In the genomic region with DNA sequence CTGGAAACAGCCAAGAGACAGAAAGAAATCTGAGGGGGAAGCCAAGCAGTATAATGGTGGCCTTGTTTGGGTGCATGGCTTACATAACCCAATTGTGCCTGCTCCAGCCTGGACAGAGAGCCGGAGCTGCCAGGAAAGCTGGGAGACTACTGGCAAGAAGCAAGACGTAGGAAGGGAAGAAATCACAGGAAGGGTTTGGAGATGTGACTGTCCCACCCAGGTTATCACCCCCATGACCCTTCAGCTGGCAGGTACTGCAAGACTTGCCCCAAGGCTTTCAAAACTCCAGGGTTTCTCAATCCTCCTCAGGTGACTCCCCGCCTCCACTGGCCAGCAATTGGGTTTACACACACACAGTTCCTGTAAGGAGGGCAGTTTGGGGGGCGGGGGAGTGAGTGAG, we compare ENCODE assay signal across 11 mouse cellular contexts. TPM values are rescaled to one million over a fixed set of nuclear protein-coding genes. Genes with fewer than 3 reads are reported as not detected.
DNase-seq lines count a peak whose midpoint lies in the region; ATAC-seq and TF ChIP-seq lines count a peak whose summit lies in the region.
"Had no signal": no experiment of that assay in that cellular context is flagged by ENCODE, and none has a peak within 500 bp of the region (broad histone marks: within the 10 kb centered on the region; RNA-seq: fewer than 3 reads in every experiment).

TSS of gene Chil1 (plus strand) at position 152 of the 400 bp plus-strand sequence.

- 0 out of 2 replicates have a peak within 1 kb of the TSS, but pooled peaks have one; percentile 19 for H3K27ac ChIP-seq in hindbrain, embryonic 16.5 days (ENCODE audit: low read depth, low read length)
- H3K27ac ChIP-seq in hindbrain, embryonic 13.5 days, result no peak within 1 kb of the TSS
- H3K27ac ChIP-seq in limb, embryonic 14.5 days (replicated peaks; ENCODE audit: low read depth, low read length), result peak within 1 kb of the TSS; percentile 50; the same call in 1 of the 2 replicates
- H3K27ac ChIP-seq in hindbrain, embryonic 10.5 days, result no peak within 1 kb of the TSS
- H3K27ac ChIP-seq: kidney, postnatal 0 days had no signal

- no peaks in the 10 kb centered on the region for H3K9me3 ChIP-seq in hindbrain, embryonic 16.5 days (ENCODE audit: control insufficient read depth, low read length)
- no peaks in the 10 kb centered on the region for H3K9me3 ChIP-seq in hindbrain, embryonic 13.5 days
- H3K9me3 ChIP-seq in limb, embryonic 14.5 days (ENCODE audit: control insufficient read depth, low read length), result no peaks in the 10 kb centered on the region
- no peaks in the 10 kb centered on the region for H3K9me3 ChIP-seq in hindbrain, embryonic 10.5 days
- H3K9me3 ChIP-seq: heart, embryonic 10.5 days had no signal

- no peak within 1 kb of the TSS for H3K4me2 ChIP-seq in hindbrain, embryonic 16.5 days (ENCODE audit: low read length)
- no peak within 1 kb of the TSS for H3K4me2 ChIP-seq in hindbrain, embryonic 13.5 days
- no peak within 1 kb of the TSS for H3K4me2 ChIP-seq in limb, embryonic 14.5 days (replicated peaks; ENCODE audit: low read depth, low read length, severe bottlenecking)

- H3K9ac ChIP-seq in hindbrain, embryonic 16.5 days (ENCODE audit: low read depth, low read length), result no peak within 1 kb of the TSS
- no peak within 1 kb of the TSS for H3K9ac ChIP-seq in hindbrain, embryonic 13.5 days
- no peak within 1 kb of the TSS for H3K9ac ChIP-seq in limb, embryonic 14.5 days (ENCODE audit: low read depth, low read length, severe bottlenecking)

- 52% methylated on average over 4 of the region's 4 CpGs for WGBS in hindbrain, embryonic 16.5 days
- 54% methylated on average over 4 of the region's 4 CpGs for WGBS in hindbrain, embryonic 13.5 days
- WGBS in limb, embryonic 14.5 days, result 56% methylated on average over 4 of the region's 4 CpGs
- WGBS in hindbrain, embryonic 10.5 days, result 45% methylated on average over 4 of the region's 4 CpGs

- no peak; the same call in 1 of the 2 replicates for ATAC-seq in hindbrain, embryonic 16.5 days
- no peak for ATAC-seq in hindbrain, embryonic 13.5 days (ENCODE audit: low FRiP score)
- no peak for ATAC-seq in limb, embryonic 14.5 days (ENCODE audit: low FRiP score, low read depth)

- H3K4me1 ChIP-seq in hindbrain, embryonic 16.5 days (ENCODE audit: control insufficient read depth, insufficient read depth, low read depth, low read length), result no peaks in the 10 kb centered on the region
- H3K4me1 ChIP-seq in hindbrain, embryonic 13.5 days (replicated peaks), result 0 out of 2 replicates have a peak, but pooled peaks cover 2% of the 10 kb centered on the region
- H3K4me1 ChIP-seq in limb, embryonic 14.5 days (ENCODE audit: control insufficient read depth, insufficient read depth, low read length), result 0 out of 2 replicates have a peak, but pooled peaks cover 7% of the 10 kb centered on the region
- H3K4me1 ChIP-seq in hindbrain, embryonic 10.5 days (replicated peaks), result peaks cover 25% of the 10 kb centered on the region

- H3K27me3 ChIP-seq in hindbrain, embryonic 16.5 days (replicated peaks; ENCODE audit: control insufficient read depth, insufficient read depth, low read length), result no peaks in the 10 kb centered on the region
- H3K27me3 ChIP-seq in hindbrain, embryonic 13.5 days, result 0 out of 2 replicates have a peak, but pooled peaks cover 4% of the 10 kb centered on the region
- H3K27me3 ChIP-seq in limb, embryonic 14.5 days (ENCODE audit: control insufficient read depth, insufficient read depth, low read length), result no peaks in the 10 kb centered on the region
- peaks cover 6% of the 10 kb centered on the region; the same call in 1 of the 2 replicates for H3K27me3 ChIP-seq in hindbrain, embryonic 10.5 days (ENCODE audit: insufficient read depth, poor library complexity, severe bottlenecking)

- TF ChIP-seq CTCF in brain, embryonic 14.5 days (IDR thresholded peaks at IDR 0.05; ENCODE audit: borderline replicate concordance, extremely low read depth, insufficient read depth, insufficient read length), result no peak

- H3K36me3 ChIP-seq in hindbrain, embryonic 16.5 days (ENCODE audit: control insufficient read depth, insufficient read depth, low read length), result no peaks in the 10 kb centered on the region
- no peaks in the 10 kb centered on the region for H3K36me3 ChIP-seq in hindbrain, embryonic 13.5 days
- H3K36me3 ChIP-seq in limb, embryonic 14.5 days (ENCODE audit: control insufficient read depth, insufficient read depth, low read length), result no peaks in the 10 kb centered on the region
- no peaks in the 10 kb centered on the region for H3K36me3 ChIP-seq in hindbrain, embryonic 10.5 days
- H3K36me3 ChIP-seq: heart, embryonic 10.5 days had no signal

- peak; percentile 12 for DNase-seq in NIH3T3 (ENCODE audit: low read depth)
- peak; percentile 63 for DNase-seq in brain, embryonic 14.5 days (ENCODE audit: low read depth)
- no peak for DNase-seq in limb, embryonic 14.5 days (ENCODE audit: low spot score)
- no peak for DNase-seq in thymus, postnatal 0 days (ENCODE audit: low spot score)
- DNase-seq in ovary, adult 18-20 months (ENCODE audit: low spot score), result no peak
- DNase-seq in hindbrain, embryonic 10.5 days (ENCODE audit: low spot score), result no peak
- DNase-seq: adrenal gland, adult 8-10 months had no signal

- H3K4me3 ChIP-seq in hindbrain, embryonic 16.5 days (ENCODE audit: low read length), result no peak within 1 kb of the TSS
- H3K4me3 ChIP-seq in hindbrain, embryonic 13.5 days, result no peak within 1 kb of the TSS
- no peak within 1 kb of the TSS for H3K4me3 ChIP-seq in limb, embryonic 14.5 days (replicated peaks; ENCODE audit: low read length)
- no peak within 1 kb of the TSS for H3K4me3 ChIP-seq in hindbrain, embryonic 10.5 days
- H3K4me3 ChIP-seq: heart, embryonic 10.5 days had no signal

- TF ChIP-seq POLR2A in brain, embryonic 14.5 days (IDR thresholded peaks at IDR 0.05; ENCODE audit: borderline replicate concordance, extremely low read depth, insufficient read depth, insufficient read length, poor library complexity, severe bottlenecking), result no peak
- no peak for TF ChIP-seq POLR2A in limb, embryonic 14.5 days (IDR thresholded peaks at IDR 0.05; ENCODE audit: borderline replicate concordance, extremely low read depth, insufficient read depth, insufficient read length)

RNA-seq across cellular contexts. Expression of gene Chil1, which starts in this region (rescaled TPM):
- polyA plus RNA-seq in hindbrain, embryonic 16.5 days (2015; fragmentation: Nextera tagmentation; extraction: Ambion mirVana), result 2.7 and 3.9 TPM in 2 replicates
- 2.8 and 3.2 TPM in 2 replicates for polyA plus RNA-seq in hindbrain, embryonic 13.5 days (2015; fragmentation: Nextera tagmentation; extraction: Ambion mirVana)
- 2.0 and 2.6 TPM in 2 replicates for polyA plus RNA-seq in brain, embryonic 14.5 days (2012; rRNA removed)
- polyA plus RNA-seq in limb, embryonic 14.5 days (2012; rRNA removed), result 12.3 and 12.9 TPM in 2 replicates
- 13.6 and 16.3 TPM in 2 replicates for polyA plus RNA-seq in limb, embryonic 14.5 days (2014; fragmentation: Nextera tagmentation; extraction: Ambion mirVana)
- 5.3 and 5.9 TPM in 2 replicates for polyA plus RNA-seq in thymus, postnatal 0 days (2015; fragmentation: Nextera tagmentation; extraction: Ambion mirVana)
- 1.5 and 3.4 TPM in 2 replicates for polyA plus RNA-seq in hindbrain, embryonic 10.5 days (2016; fragmentation: Nextera tagmentation; extraction: Ambion mirVana)

Comparison
In these comparisons a context has a peak if more than half of its experiments do, and no peak if none do; other contexts are left out.
1. H3K27ac ChIP-seq: peak in hindbrain, embryonic 16.5 days (single experiment) and limb, embryonic 14.5 days (single experiment); none in hindbrain, embryonic 13.5 days (single experiment) and hindbrain, embryonic 10.5 days (single experiment).
2. DNase-seq: peak in NIH3T3 (single experiment) and brain, embryonic 14.5 days (single experiment); none in limb, embryonic 14.5 days (single experiment), thymus, postnatal 0 days (single experiment), ovary, adult 18-20 months (single experiment) and hindbrain, embryonic 10.5 days (single experiment).